Mouse (Mus musculus): ENCODE measurements around the gene Gm13289. TPM values are rescaled to one million over a fixed set of nuclear protein-coding genes. Genes with fewer than 3 reads are reported as not detected.

Gene Gm13289
- not detected in 2 replicates for polyA plus RNA-seq (2012; rRNA removed)

DNA sequence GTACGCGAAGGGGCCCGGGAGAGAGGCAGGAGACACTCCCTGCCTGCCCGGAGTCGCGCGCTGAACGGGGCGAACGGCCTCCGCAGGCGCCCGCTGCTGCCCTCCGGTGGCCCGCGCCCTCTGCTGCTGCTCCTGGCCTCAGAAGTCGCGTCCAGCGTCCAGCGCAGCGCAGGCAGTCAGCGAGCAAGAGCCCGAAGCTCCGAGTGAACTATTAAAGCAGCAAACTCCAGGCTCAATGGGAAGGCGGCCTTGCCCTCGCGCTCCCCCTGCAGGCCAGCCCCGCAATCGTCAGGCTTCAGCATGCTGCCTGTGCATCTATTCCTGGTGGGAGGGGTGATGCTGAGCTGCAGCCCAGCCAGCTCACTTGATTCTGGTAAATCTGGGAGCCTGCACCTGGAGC, at the start of gene Gm13289:
Gm13289 (plus strand) TSS at position 301 of the 400 bp plus-strand sequence.

DNA sequence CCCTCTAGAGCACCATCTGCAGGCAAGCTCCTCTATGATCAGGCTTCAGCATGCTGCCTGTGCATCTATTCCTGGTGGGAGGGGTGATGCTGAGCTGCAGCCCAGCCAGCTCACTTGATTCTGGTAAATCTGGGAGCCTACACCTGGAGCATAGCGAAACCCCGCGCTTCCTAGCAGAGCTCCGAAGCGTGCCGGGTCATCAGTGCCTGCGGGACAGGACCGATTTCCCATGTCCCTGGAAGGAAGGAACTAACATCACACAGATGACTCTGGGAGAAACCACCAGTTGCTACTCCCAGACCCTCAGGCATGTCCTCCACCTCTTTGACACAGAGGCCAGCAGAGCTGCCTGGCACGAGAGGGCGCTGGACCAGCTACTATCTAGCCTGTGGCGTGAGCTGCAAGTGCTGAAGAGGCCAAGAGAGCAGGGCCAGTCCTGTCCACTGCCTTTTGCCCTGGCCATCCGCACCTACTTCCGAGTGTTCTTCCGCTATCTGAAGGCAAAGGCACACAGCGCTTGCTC, 21.8 kb upstream of the Gm13289 start, which contains the start of gene Gm13271:
Gm13271 (plus strand) TSS at position 51 of the 523 bp plus-strand sequence.

DNA sequence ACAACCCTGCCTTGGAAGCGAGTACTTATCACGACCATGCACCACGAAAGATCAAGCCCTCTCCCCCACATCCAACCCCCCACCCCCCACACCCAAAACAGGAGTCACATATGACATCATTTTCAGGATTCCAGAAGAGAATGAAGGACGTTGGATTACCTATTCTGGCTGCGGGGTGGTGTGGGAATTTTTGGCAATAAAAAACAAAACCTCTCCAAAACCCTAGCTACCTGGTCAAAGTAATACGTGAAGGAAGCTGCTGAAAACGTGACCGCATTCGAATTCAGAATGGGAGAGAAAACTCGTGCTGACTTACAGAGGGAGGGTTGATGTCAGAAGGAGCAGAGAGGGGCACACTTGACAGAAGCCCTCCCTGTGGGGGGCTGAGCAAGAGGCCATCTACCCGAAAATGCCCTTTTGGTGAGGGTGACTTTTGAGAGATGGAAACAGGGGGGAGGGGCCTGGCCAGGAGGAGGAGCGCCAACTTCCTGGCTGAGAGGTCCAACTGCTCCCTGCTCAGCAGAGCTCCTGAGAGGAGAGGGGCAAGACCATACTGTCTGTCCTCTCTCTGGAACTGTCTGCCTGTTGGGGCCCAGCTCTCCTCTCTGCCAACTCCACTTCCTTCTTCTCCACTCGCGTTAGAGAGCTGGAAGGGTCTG, 17.0 kb upstream of the Gm13289 start, which contains the start of gene Gm13283:
Gm13283 (plus strand) TSS at position 510 of the 659 bp plus-strand sequence.

DNA sequence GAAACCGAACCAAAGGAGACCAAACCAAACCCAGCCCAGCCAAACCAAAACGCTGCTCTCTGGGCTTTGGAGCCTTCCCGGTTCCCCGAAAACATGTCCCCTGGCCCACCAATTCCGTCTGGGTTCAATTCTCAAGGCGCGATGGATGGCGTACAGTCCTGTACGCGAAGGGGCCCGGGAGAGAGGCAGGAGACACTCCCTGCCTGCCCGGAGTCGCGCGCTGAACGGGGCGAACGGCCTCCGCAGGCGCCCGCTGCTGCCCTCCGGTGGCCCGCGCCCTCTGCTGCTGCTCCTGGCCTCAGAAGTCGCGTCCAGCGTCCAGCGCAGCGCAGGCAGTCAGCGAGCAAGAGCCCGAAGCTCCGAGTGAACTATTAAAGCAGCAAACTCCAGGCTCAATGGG, 3.2 kb upstream of the Gm13289 start, which contains the start of gene Gm13290:
Gm13290 (plus strand) TSS at position 301 of the 400 bp plus-strand sequence.

DNA sequence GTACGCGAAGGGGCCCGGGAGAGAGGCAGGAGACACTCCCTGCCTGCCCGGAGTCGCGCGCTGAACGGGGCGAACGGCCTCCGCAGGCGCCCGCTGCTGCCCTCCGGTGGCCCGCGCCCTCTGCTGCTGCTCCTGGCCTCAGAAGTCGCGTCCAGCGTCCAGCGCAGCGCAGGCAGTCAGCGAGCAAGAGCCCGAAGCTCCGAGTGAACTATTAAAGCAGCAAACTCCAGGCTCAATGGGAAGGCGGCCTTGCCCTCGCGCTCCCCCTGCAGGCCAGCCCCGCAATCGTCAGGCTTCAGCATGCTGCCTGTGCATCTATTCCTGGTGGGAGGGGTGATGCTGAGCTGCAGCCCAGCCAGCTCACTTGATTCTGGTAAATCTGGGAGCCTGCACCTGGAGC, 2.8 kb downstream of the Gm13289 start, which contains the start of gene Gm13272:
Gm13272 (plus strand) TSS at position 301 of the 400 bp plus-strand sequence.

DNA sequence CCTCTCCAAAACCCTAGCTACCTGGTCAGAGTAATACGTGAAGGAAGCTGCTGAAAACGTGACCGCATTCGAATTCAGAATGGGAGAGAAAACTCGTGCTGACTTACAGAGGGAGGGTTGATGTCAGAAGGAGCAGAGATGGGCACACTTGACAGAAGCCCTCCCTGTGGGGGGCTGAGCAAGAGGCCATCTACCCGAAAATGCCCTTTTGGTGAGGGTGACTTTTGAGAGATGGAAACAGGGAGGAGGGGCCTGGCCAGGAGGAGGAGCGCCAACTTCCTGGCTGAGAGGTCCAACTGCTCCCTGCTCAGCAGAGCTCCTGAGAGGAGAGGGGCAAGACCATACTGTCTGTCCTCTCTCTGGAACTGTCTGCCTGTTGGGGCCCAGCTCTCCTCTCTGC, 5.1 kb downstream of the Gm13289 start, which contains the start of gene Ifnz:
Ifnz (plus strand) TSS at position 301 of the 400 bp plus-strand sequence.

DNA sequence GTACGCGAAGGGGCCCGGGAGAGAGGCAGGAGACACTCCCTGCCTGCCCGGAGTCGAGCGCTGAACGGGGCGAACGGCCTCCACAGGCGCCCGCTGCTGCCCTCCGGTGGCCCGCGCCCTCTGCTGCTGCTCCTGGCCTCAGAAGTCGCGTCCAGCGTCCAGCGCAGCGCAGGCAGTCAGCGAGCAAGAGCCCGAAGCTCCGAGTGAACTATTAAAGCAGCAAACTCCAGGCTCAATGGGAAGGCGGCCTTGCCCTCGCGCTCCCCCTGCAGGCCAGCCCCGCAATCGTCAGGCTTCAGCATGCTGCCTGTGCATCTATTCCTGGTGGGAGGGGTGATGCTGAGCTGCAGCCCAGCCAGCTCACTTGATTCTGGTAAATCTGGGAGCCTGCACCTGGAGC, 8.7 kb downstream of the Gm13289 start, which contains the start of gene Gm13276:
Gm13276 (plus strand) TSS at position 301 of the 400 bp plus-strand sequence.

DNA sequence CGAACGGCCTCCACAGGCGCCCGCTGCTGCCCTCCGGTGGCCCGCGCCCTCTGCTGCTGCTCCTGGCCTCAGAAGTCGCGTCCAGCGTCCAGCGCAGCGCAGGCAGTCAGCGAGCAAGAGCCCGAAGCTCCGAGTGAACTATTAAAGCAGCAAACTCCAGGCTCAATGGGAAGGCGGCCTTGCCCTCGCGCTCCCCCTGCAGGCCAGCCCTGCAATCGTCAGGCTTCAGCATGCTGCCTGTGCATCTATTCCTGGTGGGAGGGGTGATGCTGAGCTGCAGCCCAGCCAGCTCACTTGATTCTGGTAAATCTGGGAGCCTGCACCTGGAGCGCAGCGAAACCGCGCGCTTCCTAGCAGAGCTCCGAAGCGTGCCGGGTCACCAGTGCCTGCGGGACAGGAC, 11.7 kb downstream of the Gm13289 start, which contains the start of gene Gm13277:
Gm13277 (plus strand) TSS at position 231 of the 400 bp plus-strand sequence.

DNA sequence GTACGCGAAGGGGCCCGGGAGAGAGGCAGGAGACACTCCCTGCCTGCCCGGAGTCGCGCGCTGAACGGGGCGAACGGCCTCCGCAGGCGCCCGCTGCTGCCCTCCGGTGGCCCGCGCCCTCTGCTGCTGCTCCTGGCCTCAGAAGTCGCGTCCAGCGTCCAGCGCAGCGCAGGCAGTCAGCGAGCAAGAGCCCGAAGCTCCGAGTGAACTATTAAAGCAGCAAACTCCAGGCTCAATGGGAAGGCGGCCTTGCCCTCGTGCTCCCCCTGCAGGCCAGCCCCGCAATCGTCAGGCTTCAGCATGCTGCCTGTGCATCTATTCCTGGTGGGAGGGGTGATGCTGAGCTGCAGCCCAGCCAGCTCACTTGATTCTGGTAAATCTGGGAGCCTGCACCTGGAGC, 14.5 kb downstream of the Gm13289 start, which contains the start of gene Gm13278:
Gm13278 (plus strand) TSS at position 301 of the 400 bp plus-strand sequence.

DNA sequence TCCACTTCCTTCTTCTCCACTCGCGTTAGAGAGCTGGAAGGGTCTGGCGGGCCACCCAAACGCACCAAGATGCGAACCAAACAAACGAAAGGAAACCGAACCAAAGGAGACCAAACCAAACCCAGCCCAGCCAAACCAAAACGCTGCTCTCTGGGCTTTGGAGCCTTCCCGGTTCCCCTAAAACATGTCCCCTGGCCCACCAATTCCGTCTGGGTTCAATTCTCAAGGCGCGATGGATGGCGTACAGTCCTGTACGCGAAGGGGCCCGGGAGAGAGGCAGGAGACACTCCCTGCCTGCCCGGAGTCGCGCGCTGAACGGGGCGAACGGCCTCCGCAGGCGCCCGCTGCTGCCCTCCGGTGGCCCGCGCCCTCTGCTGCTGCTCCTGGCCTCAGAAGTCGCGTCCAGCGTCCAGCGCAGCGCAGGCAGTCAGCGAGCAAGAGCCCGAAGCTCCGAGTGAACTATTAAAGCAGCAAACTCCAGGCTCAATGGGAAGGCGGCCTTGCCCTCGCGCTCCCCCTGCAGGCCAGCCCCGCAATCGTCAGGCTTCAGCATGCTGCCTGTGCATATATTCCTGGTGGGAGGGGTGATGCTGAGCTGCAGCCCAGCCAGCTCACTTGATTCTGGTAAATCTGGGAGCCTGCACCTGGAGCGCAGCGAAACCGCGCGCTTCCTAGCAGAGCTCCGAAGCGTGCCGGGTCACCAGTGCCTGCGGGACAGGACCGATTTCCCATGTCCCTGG, 17.4 kb downstream of the Gm13289 start, which contains the start of gene Gm13275:
Gm13275 (plus strand) TSS at position 552 of the 740 bp plus-strand sequence.

DNA sequence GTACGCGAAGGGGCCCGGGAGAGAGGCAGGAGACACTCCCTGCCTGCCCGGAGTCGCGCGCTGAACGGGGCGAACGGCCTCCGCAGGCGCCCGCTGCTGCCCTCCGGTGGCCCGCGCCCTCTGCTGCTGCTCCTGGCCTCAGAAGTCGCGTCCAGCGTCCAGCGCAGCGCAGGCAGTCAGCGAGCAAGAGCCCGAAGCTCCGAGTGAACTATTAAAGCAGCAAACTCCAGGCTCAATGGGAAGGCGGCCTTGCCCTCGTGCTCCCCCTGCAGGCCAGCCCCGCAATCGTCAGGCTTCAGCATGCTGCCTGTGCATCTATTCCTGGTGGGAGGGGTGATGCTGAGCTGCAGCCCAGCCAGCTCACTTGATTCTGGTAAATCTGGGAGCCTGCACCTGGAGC, 20.4 kb downstream of the Gm13289 start, which contains the start of gene Gm13279:
Gm13279 (plus strand) TSS at position 301 of the 400 bp plus-strand sequence.

DNA sequence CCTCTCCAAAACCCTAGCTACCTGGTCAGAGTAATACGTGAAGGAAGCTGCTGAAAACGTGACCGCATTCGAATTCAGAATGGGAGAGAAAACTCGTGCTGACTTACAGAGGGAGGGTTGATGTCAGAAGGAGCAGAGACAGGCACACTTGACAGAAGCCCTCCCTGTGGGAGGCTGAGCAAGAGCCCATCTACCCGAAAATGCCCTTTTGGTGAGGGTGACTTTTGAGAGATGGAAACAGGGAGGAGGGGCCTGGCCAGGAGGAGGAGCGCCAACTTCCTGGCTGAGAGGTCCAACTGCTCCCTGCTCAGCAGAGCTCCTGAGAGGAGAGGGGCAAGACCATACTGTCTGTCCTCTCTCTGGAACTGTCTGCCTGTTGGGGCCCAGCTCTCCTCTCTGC, 22.6 kb downstream of the Gm13289 start, which contains the start of gene Gm13285:
Gm13285 (plus strand) TSS at position 301 of the 400 bp plus-strand sequence.

DNA sequence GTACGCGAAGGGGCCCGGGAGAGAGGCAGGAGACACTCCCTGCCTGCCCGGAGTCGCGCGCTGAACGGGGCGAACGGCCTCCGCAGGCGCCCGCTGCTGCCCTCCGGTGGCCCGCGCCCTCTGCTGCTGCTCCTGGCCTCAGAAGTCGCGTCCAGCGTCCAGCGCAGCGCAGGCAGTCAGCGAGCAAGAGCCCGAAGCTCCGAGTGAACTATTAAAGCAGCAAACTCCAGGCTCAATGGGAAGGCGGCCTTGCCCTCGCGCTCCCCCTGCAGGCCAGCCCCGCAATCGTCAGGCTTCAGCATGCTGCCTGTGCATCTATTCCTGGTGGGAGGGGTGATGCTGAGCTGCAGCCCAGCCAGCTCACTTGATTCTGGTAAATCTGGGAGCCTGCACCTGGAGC, 26.2 kb downstream of the Gm13289 start, which contains the start of gene Gm13287:
Gm13287 (plus strand) TSS at position 301 of the 400 bp plus-strand sequence.

DNA sequence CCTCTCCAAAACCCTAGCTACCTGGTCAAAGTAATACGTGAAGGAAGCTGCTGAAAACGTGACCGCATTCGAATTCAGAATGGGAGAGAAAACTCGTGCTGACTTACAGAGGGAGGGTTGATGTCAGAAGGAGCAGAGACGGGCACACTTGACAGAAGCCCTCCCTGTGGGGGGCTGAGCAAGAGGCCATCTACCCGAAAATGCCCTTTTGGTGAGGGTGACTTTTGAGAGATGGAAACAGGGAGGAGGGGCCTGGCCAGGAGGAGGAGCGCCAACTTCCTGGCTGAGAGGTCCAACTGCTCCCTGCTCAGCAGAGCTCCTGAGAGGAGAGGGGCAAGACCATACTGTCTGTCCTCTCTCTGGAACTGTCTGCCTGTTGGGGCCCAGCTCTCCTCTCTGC, 28.5 kb downstream of the Gm13289 start, which contains the start of gene Gm13288:
Gm13288 (plus strand) TSS at position 301 of the 400 bp plus-strand sequence.

DNA sequence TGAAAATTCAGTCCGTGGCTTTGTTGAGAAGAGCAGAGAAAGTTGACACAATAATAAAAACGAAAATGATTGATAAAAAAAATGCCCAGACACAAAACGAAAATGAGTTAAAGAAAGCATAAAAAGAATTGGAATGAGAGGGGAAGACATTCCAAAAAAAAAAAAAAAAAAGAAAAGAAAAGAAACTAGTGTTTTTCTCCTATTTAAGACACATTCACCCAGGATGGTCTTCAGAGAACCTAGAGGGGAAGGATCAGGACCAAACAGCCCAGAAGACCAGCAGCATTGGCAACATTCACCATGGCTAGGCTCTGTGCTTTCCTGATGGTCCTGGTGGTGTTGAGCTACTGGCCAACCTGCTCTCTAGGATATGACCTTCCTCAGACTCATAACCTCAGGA, 39.2 kb downstream of the Gm13289 start, which contains the start of gene Ifna7:
Ifna7 (plus strand) TSS at position 301 of the 400 bp plus-strand sequence.

DNA sequence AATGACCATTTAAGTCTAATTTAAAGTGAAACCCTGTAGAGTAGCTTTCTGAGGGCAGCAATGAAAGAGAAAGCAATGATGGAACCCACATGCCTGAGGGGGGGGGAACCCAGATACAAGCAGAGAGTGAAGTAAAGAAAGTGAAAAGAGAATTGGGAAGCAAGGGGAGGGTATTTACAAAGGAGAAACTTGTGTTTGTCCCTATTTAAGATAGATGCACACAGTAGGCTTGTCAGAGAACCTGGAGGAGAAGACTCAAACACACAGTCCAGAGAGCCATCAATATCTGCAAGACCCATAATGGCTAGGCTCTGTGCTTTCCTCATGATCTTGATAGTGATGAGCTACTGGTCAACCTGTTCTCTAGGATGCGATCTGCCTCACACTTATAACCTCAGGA, 42.9 kb downstream of the Gm13289 start, which contains the start of gene Ifna11:
Ifna11 (plus strand) TSS at position 301 of the 400 bp plus-strand sequence.

Other genes starting within 250 kb of the Gm13289 start
- not detected in 2 replicates for gene Ifna15, start 218.7 kb upstream of the Gm13289 start, polyA plus RNA-seq (2012; rRNA removed)
- not detected in 2 replicates for gene Ifna14, start 205.1 kb upstream of the Gm13289 start, polyA plus RNA-seq (2012; rRNA removed)
- gene Ifna9, start 184.5 kb upstream of the Gm13289 start, polyA plus RNA-seq (2012; rRNA removed): not detected in 2 replicates
- not detected in 2 replicates for gene Ifna12, start 173.5 kb upstream of the Gm13289 start, polyA plus RNA-seq (2012; rRNA removed)
- not detected in 2 replicates for gene C87499, start 142.5 kb upstream of the Gm13289 start, polyA plus RNA-seq (2012; rRNA removed)
- gene Ifna13, start 132.5 kb upstream of the Gm13289 start, polyA plus RNA-seq (2012; rRNA removed): not detected in 2 replicates
- not detected in 2 replicates for gene Ifna16, start 100.0 kb upstream of the Gm13289 start, polyA plus RNA-seq (2012; rRNA removed)
- not detected in 2 replicates for gene Ifna2, start 93.0 kb upstream of the Gm13289 start, polyA plus RNA-seq (2012; rRNA removed)
- not detected in 2 replicates for gene Ifnab, start 85.6 kb upstream of the Gm13289 start, polyA plus RNA-seq (2012; rRNA removed)
- gene Gm26566, start 55.1 kb upstream of the Gm13289 start, polyA plus RNA-seq (2012; rRNA removed): 0.30 TPM in 1 of 2 replicates, not detected in the other
- 3.6 and 6.2 TPM in 2 replicates for gene Klhl9, start 54.5 kb upstream of the Gm13289 start, polyA plus RNA-seq (2012; rRNA removed)
- not detected in 2 replicates for gene Gm13271, start 22.1 kb upstream of the Gm13289 start, polyA plus RNA-seq (2012; rRNA removed)
- gene Gm13283, start 16.8 kb upstream of the Gm13289 start, polyA plus RNA-seq (2012; rRNA removed): not detected in 2 replicates
- gene Gm13290, start 3.1 kb upstream of the Gm13289 start, polyA plus RNA-seq (2012; rRNA removed): 0.08 TPM in 1 of 2 replicates, not detected in the other
- not detected in 2 replicates for gene Gm13272, start 2.9 kb downstream of the Gm13289 start, polyA plus RNA-seq (2012; rRNA removed)
- not detected in 2 replicates for gene Ifnz, start 5.2 kb downstream of the Gm13289 start, polyA plus RNA-seq (2012; rRNA removed)
- not detected in 2 replicates for gene Gm13276, start 8.8 kb downstream of the Gm13289 start, polyA plus RNA-seq (2012; rRNA removed)
- not detected in 2 replicates for gene Gm13277, start 11.7 kb downstream of the Gm13289 start, polyA plus RNA-seq (2012; rRNA removed)
- not detected in 2 replicates for gene Gm13278, start 14.6 kb downstream of the Gm13289 start, polyA plus RNA-seq (2012; rRNA removed)
- not detected in 2 replicates for gene Gm13275, start 17.6 kb downstream of the Gm13289 start, polyA plus RNA-seq (2012; rRNA removed)
- not detected in 2 replicates for gene Gm13279, start 20.5 kb downstream of the Gm13289 start, polyA plus RNA-seq (2012; rRNA removed)
- gene Gm13285, start 22.7 kb downstream of the Gm13289 start, polyA plus RNA-seq (2012; rRNA removed): not detected in 2 replicates
- gene Gm13287, start 26.3 kb downstream of the Gm13289 start, polyA plus RNA-seq (2012; rRNA removed): not detected in 2 replicates
- gene Gm13288, start 28.6 kb downstream of the Gm13289 start, polyA plus RNA-seq (2012; rRNA removed): not detected in 2 replicates
- gene Ifna7, start 39.3 kb downstream of the Gm13289 start, polyA plus RNA-seq (2012; rRNA removed): not detected in 2 replicates
- gene Ifna11, start 43.0 kb downstream of the Gm13289 start, polyA plus RNA-seq (2012; rRNA removed): not detected in 2 replicates
- gene Ifna6, start 50.5 kb downstream of the Gm13289 start, polyA plus RNA-seq (2012; rRNA removed): not detected in 2 replicates
- gene Ifna5, start 58.6 kb downstream of the Gm13289 start, polyA plus RNA-seq (2012; rRNA removed): not detected in 2 replicates
- gene Ifna4, start 64.9 kb downstream of the Gm13289 start, polyA plus RNA-seq (2012; rRNA removed): not detected in 2 replicates
- not detected in 2 replicates for gene Ifna1, start 73.2 kb downstream of the Gm13289 start, polyA plus RNA-seq (2012; rRNA removed)
- 0.12 TPM in 1 of 2 replicates, not detected in the other for gene Ifne, start 103.3 kb downstream of the Gm13289 start, polyA plus RNA-seq (2012; rRNA removed)

All from stomach, adult 2 months (tissue).